Mouse (Mus musculus): ENCODE data around the gene Wfdc12. TPM values are rescaled to one million over a fixed set of nuclear protein-coding genes. Genes with fewer than 3 reads are reported as not detected.
A peak's percentile ranks its signal among the peaks of the same experiment; 100 is the strongest.

Wfdc12 gene
- total RNA-seq, 1 experiment = not detected

GRCm38 (mm10) chr2:164192279-164192678 is 1.9 kb upstream of the Wfdc12 start:
- no peaks in the 10 kb centered on the region for H3K9me3 ChIP-seq (ENCODE audit: control insufficient read depth, insufficient read depth, low read depth, low read length)
- H3K9ac ChIP-seq (ENCODE audit: insufficient read depth, low read depth, low read length, poor library complexity, severe bottlenecking) = no peak overlapping the region
- no peak overlapping the region for H3K4me3 ChIP-seq (ENCODE audit: insufficient read depth in 1 of 2, low read depth in 1 of 2, low read length in 2 of 2, poor library complexity in 1 of 2, severe bottlenecking in 1 of 2)
- TF ChIP-seq MAFK (IDR thresholded peaks at IDR 0.05; ENCODE audit: insufficient read depth, low read depth, low read length) = no peak
- TF ChIP-seq CHD2 (IDR thresholded peaks at IDR 0.05; ENCODE audit: low read depth, low read length) = no peak
- TF ChIP-seq ZC3H11A (IDR thresholded peaks at IDR 0.05; ENCODE audit: borderline replicate concordance, low read depth, low read length) = no peak
- TF ChIP-seq ZNF384 (IDR thresholded peaks at IDR 0.05; ENCODE audit: low read depth, low read length) = no peak
- TF ChIP-seq HCFC1 (IDR thresholded peaks at IDR 0.05; ENCODE audit: borderline replicate concordance, insufficient read depth, low read length) = no peak
- H3K4me1 ChIP-seq (ENCODE audit: control insufficient read depth in 2 of 2, insufficient read depth in 2 of 2, low read length in 2 of 2, poor library complexity in 1 of 2) = no peaks in the 10 kb centered on the region
- DNase-seq (ENCODE audit: low read depth, low spot score) = no peak
- no peak overlapping the region for H3K27ac ChIP-seq (ENCODE audit: insufficient read depth, low read depth, low read length, poor library complexity, severe bottlenecking)
- in situ Hi-C loops (cut with MboI; ENCODE audit: low sequenced_read_pairs in 2 of 2, unreplicated experiment in 2 of 2) = no loop called here
- H3K36me3 ChIP-seq (ENCODE audit: control insufficient read depth, insufficient read depth, low read length, poor library complexity, severe bottlenecking) = no peaks in the 10 kb centered on the region

- Histone ChIP-seq H3K4me3 (ENCODE audit: insufficient read depth in 1 of 2, low read depth in 1 of 2, low read length in 2 of 2, poor library complexity in 1 of 2, severe bottlenecking in 1 of 2) (no peak overlapping the region), H3K27ac (ENCODE audit: insufficient read depth, low read depth, low read length, poor library complexity, severe bottlenecking) (no peak overlapping the region), H3K4me1 (ENCODE audit: control insufficient read depth in 2 of 2, insufficient read depth in 2 of 2, low read length in 2 of 2, poor library complexity in 1 of 2) (peaks cover 0 to 5% of the 10 kb centered on the region in 2 experiments; a peak in 1 of 4 replicates), H3K9me3 (ENCODE audit: control insufficient read depth, insufficient read depth, low read depth, low read length) (no peaks in the 10 kb centered on the region), H3K9ac (ENCODE audit: insufficient read depth, low read depth, low read length, poor library complexity, severe bottlenecking) (no peak overlapping the region), H3K36me3 (ENCODE audit: control insufficient read depth, insufficient read depth, low read length, poor library complexity, severe bottlenecking) (no peaks in the 10 kb centered on the region)
- TF ChIP-seq CHD2 (IDR thresholded peaks at IDR 0.05; ENCODE audit: low read depth, low read length) (no peak), ZNF384 (IDR thresholded peaks at IDR 0.05; ENCODE audit: low read depth, low read length) (no peak), ZC3H11A (IDR thresholded peaks at IDR 0.05; ENCODE audit: borderline replicate concordance, low read depth, low read length) (no peak), HCFC1 (IDR thresholded peaks at IDR 0.05; ENCODE audit: borderline replicate concordance, insufficient read depth, low read length) (no peak), MAFK (IDR thresholded peaks at IDR 0.05; ENCODE audit: insufficient read depth, low read depth, low read length) (no peak)
- in situ Hi-C loops (cut with MboI; ENCODE audit: low sequenced_read_pairs in 2 of 2, unreplicated experiment in 2 of 2) = no loop called here
- DNase-seq (ENCODE audit: low read depth, low spot score) = no peak
These were observed 1.7 kb downstream of the Wfdc12 start for GRCm38 (mm10) chr2:164188722-164189121.

DNA sequence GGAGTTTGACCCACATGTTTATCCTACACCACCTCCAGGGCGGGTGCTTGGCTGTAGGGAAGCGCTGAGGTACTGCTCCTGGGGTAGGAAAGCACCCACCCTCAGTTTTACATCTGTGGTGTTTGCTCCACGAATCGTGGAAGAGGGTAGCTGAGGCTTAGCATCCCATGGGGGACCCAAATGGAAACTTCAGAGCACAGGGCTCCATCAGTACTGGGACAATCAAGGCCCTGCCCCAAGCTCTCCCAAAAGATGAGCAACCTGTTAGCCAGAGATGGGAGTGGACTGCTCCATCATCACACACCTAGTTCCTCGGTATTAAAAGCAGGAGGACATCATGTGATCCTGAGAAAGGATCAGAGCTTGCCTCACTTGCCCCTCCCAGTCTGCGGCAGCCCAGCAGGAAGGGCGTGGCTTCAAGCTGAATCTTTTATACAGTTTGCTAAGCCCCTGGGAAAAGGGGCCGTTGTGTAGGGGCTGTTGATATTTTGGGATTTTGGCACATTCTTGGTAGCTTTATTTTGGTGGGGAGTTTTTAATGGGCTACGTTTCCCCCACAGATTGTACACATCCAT is 6.2 kb downstream of the Wfdc12 start:
- DNase-seq (ENCODE audit: low read depth, low spot score) = peak; percentile 13
- TF ChIP-seq HCFC1 (IDR thresholded peaks at IDR 0.05; ENCODE audit: borderline replicate concordance, insufficient read depth, low read length) (no peak), ZNF384 (IDR thresholded peaks at IDR 0.05; ENCODE audit: low read depth, low read length) (no peak), CHD2 (IDR thresholded peaks at IDR 0.05; ENCODE audit: low read depth, low read length) (no peak)
- H3K36me3 ChIP-seq (ENCODE audit: control insufficient read depth, insufficient read depth, low read length, poor library complexity, severe bottlenecking) = no peaks in the 10 kb centered on the region
- peaks cover 0 to 5% of the 10 kb centered on the region in 2 experiments; a peak in 1 of 4 replicates for H3K4me1 ChIP-seq (ENCODE audit: control insufficient read depth in 2 of 2, insufficient read depth in 2 of 2, low read length in 2 of 2, poor library complexity in 1 of 2)
- no peak overlapping the region for H3K27ac ChIP-seq (ENCODE audit: insufficient read depth, low read depth, low read length, poor library complexity, severe bottlenecking)
- H3K4me3 ChIP-seq (ENCODE audit: insufficient read depth in 1 of 2, low read depth in 1 of 2, low read length in 2 of 2, poor library complexity in 1 of 2, severe bottlenecking in 1 of 2) = no peak overlapping the region
- no peak overlapping the region for H3K9ac ChIP-seq (ENCODE audit: insufficient read depth, low read depth, low read length, poor library complexity, severe bottlenecking)
- in situ Hi-C loops (cut with MboI; ENCODE audit: low sequenced_read_pairs in 2 of 2, unreplicated experiment in 2 of 2) = no loop called here
- no peaks in the 10 kb centered on the region for H3K9me3 ChIP-seq (ENCODE audit: control insufficient read depth, insufficient read depth, low read depth, low read length)

DNA sequence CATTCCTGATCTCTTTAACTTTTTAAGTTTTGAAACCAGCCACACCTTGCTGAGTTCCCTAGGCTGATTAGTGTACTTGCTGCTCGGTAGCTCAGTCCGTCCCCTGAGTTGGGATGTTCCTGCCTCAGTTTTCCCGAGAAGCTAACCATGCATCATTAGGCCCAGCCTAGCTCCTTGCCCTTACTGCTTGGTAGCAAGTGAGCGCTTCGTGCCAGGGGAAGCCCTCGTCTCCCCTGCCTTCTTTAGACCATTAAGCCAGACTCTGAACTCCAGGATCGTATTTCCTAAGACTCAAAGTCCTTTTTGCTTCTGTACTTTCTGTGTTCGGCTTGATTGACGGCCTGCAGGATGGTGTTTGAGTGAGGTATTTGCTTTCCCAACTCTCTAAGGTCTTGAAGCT is 7.1 kb downstream of the Wfdc12 start:
- peaks cover 0 to 5% of the 10 kb centered on the region in 2 experiments; a peak in 1 of 4 replicates for H3K4me1 ChIP-seq (ENCODE audit: control insufficient read depth in 2 of 2, insufficient read depth in 2 of 2, low read length in 2 of 2, poor library complexity in 1 of 2)
- H3K27ac ChIP-seq (ENCODE audit: insufficient read depth, low read depth, low read length, poor library complexity, severe bottlenecking) = no peak overlapping the region
- no peak overlapping the region for H3K4me3 ChIP-seq (ENCODE audit: insufficient read depth in 1 of 2, low read depth in 1 of 2, low read length in 2 of 2, poor library complexity in 1 of 2, severe bottlenecking in 1 of 2)
- no peaks in the 10 kb centered on the region for H3K9me3 ChIP-seq (ENCODE audit: control insufficient read depth, insufficient read depth, low read depth, low read length)
- no peak overlapping the region for H3K9ac ChIP-seq (ENCODE audit: insufficient read depth, low read depth, low read length, poor library complexity, severe bottlenecking)
- TF ChIP-seq MAFK (IDR thresholded peaks at IDR 0.05; ENCODE audit: insufficient read depth, low read depth, low read length) (no peak), ZNF384 (IDR thresholded peaks at IDR 0.05; ENCODE audit: low read depth, low read length) (no peak), ZC3H11A (IDR thresholded peaks at IDR 0.05; ENCODE audit: borderline replicate concordance, low read depth, low read length) (no peak), HCFC1 (IDR thresholded peaks at IDR 0.05; ENCODE audit: borderline replicate concordance, insufficient read depth, low read length) (no peak), CHD2 (IDR thresholded peaks at IDR 0.05; ENCODE audit: low read depth, low read length) (no peak)
- in situ Hi-C loops (cut with MboI; ENCODE audit: low sequenced_read_pairs in 2 of 2, unreplicated experiment in 2 of 2) = no loop called here
- H3K36me3 ChIP-seq (ENCODE audit: control insufficient read depth, insufficient read depth, low read length, poor library complexity, severe bottlenecking) = no peaks in the 10 kb centered on the region
- DNase-seq (ENCODE audit: low read depth, low spot score) = no peak
